Mouse (Mus musculus) adrenal gland, adult 18-20 months (tissue): ENCODE data around the gene Bcar1. TPM values are rescaled to one million over a fixed set of nuclear protein-coding genes. Genes with fewer than 3 reads are reported as not detected.

ENCODE experiments used
- DNase-seq, 2 experiments: peaks; one replicate each; pipeline ENCODE4 v3.0.0; 2021 to 2022; ENCODE audit warnings: low spot score in 2 of 2
- long read RNA-seq, 2 experiments: library from polyadenylated mRNA; stranded (forward); transcript quantifications; one replicate each; pipeline ENCODE4 v2.0.0; 2021
- total RNA-seq, 2 experiments: library from RNA; stranded (reverse); gene quantifications; 1 replicate in 1 of 2; 2 replicates in 1 of 2; pipeline ENCODE4 v1.2.3; 2021

Gene Bcar1
- total RNA-seq, result 100 to 1,000 TPM in 1 of 2 experiments, 10 to 100 TPM in 1; 83.9 to 120 TPM
- long read RNA-seq, experiment 1, transcript Bcar1-203 (7 exons, 3,116 nt), result minor isoform, 43 of 185 reads
- long read RNA-seq, experiment 1, transcript Bcar1-201 (7 exons, 3,142 nt), result major isoform, 93 of 185 reads
- long read RNA-seq, experiment 1, partial matches to known transcripts, result 38 of 185 reads
- long read RNA-seq, experiment 1, other reads (novel, unspliced or antisense), result 8 of 185 reads
- long read RNA-seq, experiment 2, transcript Bcar1-203 (7 exons, 3,116 nt), result minor isoform, 19 of 152 reads
- long read RNA-seq, experiment 2, transcript Bcar1-201 (7 exons, 3,142 nt), result major isoform, 36 of 152 reads
- long read RNA-seq, experiment 2, partial matches to known transcripts, result 87 of 152 reads
- long read RNA-seq, experiment 2, other reads (novel, unspliced or antisense), result 9 of 152 reads

DNA sequence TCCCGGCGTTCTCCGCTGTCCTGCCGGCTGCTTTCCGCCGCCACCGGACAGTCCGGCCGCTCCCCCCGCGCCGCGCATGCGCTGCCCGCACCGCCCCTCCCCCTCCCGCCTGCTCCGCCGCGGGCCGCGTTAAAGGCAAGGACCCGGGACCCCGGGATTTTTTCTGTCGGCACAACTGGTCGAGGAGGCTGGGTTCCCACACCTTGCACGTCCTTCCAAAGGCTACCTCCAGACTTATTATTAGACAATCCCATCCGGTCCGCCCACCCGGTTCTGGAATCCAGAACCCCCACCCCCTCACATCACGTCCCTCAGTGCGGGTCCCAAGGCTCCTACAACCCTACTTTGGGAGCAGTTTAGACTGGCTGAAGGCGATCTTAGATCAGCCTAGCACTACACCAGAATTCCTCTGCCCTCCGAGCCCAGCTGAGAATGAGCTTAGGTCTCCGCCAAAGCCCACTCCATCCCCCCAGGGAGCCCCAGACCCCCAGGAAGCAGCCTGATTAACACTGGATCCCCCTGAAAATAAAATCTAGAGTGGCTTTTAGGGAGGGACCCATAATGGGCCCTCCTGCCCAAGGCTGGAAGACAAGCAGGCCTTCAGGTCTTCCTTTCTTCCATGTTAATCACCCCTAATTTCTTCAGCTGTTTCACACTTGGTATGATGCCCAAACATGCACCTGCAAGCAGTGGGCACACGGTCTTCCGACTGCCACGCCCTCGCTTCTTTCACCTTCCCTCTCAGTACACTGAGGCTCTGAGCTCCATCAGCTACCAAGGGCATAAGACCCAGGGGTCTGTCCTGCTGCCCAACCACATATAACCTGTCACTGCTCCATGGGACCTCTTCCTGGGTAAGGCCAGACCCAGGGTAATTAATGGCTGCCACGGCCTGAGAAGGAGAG, at the start of gene Bcar1:
Gene Bcar1 (minus strand): TSS at position 18 of the 905 bp plus-strand sequence.
- peak; percentile 86 for DNase-seq

DNA sequence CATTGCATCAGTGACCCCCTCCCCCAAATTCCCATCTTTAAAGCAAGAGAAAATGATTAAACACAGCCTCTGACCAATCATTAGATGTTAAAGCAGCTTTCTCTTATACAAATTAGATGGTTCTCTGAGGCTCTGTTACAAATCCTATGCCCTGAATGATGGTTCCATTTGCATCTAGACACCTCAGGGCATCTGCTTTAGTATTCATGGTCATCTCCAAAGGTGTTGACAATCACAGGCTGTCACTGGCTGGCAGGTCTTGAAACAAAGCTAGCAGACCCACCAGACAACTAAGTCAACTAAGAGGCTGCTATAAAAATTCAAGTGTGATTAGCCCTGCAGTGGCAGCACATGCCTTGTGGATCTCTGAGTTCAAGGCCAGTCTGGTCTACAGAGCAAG, 46.0 kb upstream of the Bcar1 start:
- DNase-seq, result no peak

GRCm38 (mm10) chr8:111789200-111789599, 45.6 kb upstream of the Bcar1 start:
- no peak for DNase-seq

DNA sequence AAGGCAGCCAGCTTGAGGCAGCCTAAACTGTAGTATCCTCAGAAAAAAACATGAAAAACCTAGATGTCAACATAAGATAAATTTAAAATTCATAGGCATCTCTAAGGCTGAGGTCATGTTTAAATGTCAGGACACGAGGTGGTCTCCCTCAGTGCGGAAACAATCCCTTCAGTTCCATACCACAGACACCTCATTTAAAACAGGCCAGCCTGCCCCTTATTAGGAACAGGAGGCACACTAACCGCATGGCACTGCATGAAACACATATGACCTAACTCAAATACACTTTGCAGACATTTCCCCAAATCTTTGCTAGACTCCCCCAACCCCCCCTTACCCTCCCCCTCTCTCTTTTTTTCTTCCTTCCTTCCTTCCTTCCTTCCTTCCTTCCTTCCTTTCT, 44.9 kb upstream of the Bcar1 start:
- no peak for DNase-seq

DNA sequence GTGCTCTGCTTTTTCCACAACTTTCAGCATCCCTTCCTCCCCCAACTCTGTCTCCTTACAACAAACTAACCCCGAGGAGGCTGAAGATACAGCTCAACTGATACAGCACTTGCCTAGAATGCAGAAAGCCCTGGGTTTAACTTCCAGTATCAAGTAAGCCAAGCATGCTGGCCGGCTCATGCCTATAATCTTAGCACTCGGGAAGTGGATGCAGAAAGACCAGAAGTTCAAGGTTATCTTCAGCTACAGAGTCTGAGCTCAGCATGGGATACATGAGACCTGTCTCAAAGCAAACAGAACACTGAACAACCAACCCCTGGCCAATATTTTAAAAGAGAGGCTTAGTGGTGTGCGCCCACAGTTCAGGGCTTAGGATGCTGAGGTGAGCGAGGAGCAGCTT, 44.5 kb upstream of the Bcar1 start:
- no peak for DNase-seq

GRCm38 (mm10) chr8:111787683-111788082, 44.1 kb upstream of the Bcar1 start:
- peak; percentile 21 to 36 for DNase-seq

DNA sequence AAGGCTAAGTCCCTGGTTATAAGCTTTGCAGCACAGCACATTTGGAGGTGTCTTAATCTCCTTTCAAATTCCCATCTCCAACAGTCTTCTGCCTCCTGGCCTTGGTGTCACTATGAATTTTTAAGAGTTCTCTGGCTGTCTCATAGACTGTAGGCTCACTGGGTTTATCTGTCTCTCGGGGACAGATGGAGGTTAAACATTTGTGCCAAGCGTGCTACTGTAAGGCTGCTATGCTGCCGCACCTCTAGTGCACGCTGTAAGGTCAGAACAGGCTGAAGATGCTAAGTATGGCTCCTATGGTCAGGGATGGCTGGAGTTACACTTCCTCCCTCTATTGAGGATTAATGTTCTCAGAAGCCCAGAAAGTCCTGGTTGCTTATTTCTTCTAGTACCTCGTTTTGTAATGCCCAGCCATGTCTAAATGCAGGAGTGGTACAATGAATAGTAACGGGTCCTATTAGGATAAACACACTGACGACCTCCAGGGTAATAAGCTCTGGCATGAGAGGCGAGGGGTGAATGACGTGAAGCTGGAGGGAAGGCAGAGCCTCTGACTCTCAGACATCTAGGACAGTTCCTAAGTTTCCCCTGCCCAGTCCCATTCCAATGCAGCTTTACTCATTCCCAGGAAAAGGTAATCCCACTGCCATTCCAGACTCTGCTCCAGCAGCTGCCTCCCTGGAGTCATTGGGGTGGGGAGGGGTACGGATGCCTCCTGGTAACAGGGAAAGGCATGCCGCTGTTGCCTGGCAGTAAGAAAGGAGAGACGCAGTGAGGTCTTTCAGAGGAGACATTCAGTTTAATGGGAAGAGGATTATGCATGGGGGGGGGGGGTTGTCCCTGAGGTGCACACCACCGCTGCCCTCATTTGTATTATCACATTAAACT, 43.3 kb upstream of the Bcar1 start:
- DNase-seq, result peak in 1 of 2 experiments; percentile 18

- no peak for DNase-seq
Measured at GRCm38 (mm10) chr8:111786116-111786515, 42.5 kb upstream of the Bcar1 start.

GRCm38 (mm10) chr8:111782671-111783394, 39.2 kb upstream of the Bcar1 start:
- DNase-seq, result no peak

- peak in 1 of 2 experiments; percentile 20 for DNase-seq
Measured at GRCm38 (mm10) chr8:111782161-111782560, 38.6 kb upstream of the Bcar1 start.

DNA sequence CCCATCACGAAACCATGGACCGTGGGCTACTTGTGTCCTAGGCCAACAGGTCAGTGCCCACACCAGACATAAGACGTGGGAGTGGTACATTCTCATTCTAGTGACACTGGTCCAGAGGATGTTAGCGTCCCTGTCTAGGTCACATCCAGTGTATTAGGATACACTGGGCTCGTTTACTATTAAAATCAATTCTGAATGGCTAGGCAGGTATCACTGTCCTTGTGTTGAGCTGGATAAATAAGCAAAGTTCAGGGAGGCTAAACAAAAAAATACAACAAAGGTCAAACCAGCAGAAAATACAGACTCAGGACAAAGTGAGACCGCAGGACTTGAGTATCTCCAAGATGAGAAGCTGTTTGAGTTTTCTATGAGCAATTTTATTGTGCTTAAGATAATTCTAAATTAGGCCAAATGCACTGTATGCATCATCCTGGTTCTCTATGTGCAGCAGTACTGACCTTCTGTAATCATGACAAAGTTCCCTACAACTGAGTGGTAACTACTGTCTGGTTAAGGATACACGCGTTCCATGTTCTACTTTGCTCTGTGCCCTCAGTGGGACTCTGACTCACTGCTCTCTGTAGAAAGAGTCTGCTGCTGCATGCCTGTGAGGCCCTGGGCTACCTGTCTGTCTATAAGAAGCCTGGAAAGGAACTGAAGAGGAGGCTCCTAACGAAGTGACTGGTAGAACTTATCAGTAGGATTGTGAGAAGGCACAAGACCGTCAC, 37.3 kb upstream of the Bcar1 start:
- no peak for DNase-seq

- DNase-seq, result peak; percentile 40 to 50
Measured at GRCm38 (mm10) chr8:111779690-111780089, 36.1 kb upstream of the Bcar1 start.

DNA sequence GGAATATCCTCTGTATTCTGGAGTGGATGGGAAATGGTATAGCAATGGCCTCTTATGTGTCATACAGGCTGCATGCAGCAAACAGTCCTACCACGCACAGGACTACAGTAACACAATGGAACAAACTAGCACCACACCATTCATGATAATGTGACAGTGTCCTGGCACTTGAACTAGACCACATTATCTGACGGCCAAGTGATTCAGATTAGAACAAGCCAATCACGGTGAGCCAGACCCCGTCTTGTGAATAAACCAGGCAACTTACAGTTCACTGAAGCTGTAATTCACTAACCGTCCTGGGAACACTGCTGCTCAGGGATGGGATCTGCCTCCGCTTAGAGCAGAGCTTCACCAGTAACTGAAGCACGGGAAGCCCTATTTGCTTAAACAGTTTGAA, 35.2 kb upstream of the Bcar1 start:
- DNase-seq, result peak in 1 of 2 experiments; percentile 19

- DNase-seq, result no peak
Measured at GRCm38 (mm10) chr8:111776492-111776891, 32.9 kb upstream of the Bcar1 start.

DNA sequence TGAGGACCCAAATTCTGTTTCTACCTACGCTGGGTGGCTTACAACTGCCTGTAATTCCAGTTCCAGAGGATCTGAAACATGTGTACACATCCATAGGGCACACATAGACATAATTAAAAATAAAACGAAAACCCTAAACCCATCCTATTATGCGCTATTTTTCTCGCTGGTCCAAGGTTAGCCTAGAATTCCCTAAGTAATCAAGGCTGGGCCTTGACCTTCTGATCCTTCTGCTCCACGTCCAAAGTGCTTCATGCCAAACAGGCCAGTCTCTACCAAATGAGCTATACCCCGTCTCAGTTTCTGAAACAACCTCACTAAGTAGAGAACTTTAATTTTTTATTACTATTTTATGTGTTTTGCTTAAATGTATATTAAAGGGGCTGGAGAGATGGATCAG, 32.2 kb upstream of the Bcar1 start:
- DNase-seq, result no peak

DNA sequence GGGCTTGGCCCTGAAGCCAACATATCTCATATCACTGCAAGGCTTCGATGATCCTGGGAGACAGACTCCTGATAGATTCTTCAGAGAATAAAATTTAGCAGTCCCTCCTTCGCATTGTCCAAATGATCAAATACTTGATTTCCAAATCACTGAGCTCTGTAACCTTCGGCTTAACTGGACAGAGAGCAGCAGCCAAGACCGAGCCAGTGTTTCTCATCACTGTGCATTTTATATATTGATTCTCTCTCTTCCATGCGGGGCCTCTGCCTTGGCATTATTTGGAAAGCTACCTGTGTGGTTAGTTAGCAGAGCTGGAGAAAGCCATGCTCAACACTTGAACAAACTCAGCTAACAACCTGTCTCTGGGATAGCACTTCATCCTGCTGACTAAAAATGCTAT, 29.9 kb upstream of the Bcar1 start:
- no peak for DNase-seq

DNA sequence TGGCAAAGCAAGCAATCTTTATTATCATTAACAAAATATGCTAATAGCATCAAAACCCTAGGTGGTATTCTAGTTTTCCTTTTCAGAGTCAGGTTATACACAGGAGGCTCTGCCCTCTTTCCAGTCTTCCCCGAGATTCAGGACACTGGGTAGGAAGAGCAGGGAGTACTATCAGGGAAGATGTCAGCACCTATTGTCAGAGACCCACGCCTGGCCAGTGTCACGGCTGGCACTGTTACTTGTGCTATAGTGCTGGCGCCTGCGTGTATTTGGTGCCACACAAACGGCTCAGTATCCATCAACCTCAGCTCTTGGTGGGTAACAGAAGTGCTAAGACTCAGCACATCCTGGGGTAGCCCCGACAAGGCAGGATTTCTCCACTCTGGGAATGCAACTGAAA, 29.4 kb upstream of the Bcar1 start:
- DNase-seq, result no peak

GRCm38 (mm10) chr8:111772083-111772482, 28.5 kb upstream of the Bcar1 start:
- DNase-seq, result no peak

DNA sequence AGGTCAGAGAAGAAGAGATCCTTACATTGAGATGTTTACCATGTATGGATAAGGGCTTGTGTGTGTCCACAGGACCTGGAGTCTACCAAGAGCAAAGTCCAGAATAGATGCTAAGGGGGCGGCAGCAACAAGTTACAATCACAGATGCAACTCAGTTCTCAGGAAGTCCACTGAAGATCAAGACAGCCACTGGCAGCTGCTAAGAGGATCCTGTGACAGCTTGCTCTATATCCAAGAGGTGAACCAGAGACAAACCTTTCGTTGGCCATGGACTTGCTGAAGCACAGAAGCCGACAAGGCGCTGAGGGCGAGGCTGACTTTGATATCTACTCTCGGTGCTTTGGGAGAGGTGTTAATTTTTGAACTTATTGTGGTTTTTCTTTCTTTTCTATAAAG, 28.0 kb upstream of the Bcar1 start:
- DNase-seq, result no peak
